Mouse (Mus musculus) hindbrain, embryonic 11.5 days (tissue): Measurements from ENCODE around the gene Ednra. TPM values are rescaled to one million over a fixed set of nuclear protein-coding genes. Genes with fewer than 3 reads are reported as not detected.

ENCODE experiments used
- ATAC-seq: fragments of 200-750 bp; cut with Nextera tagmentation; 2 replicates; pipeline ENCODE4 v1.8.0; 2017; ENCODE audit warnings: mild to moderate bottlenecking, moderate TSS enrichment, moderate library complexity; ENCODE audit not compliant: low FRiP score
- DNase-seq: peaks from one replicate; pipeline ENCODE4 v3.0.0-alpha.2; 2015; ENCODE audit warnings: low spot score
- H3K27ac ChIP-seq: fragments of 300-500 bp; sonication (generic); 2 replicates; pipeline ENCODE4 v1.5.1; 2014; ENCODE audit warnings: mild to moderate bottlenecking, low read depth, low read length
- H3K27me3 ChIP-seq: fragments of 300-500 bp; sonication (generic); 2 replicates; pipeline ENCODE4 v1.6.1; 2014; ENCODE audit warnings: mild to moderate bottlenecking, low read length, moderate library complexity, mixed read lengths; ENCODE audit not compliant: control insufficient read depth, insufficient read depth
- H3K36me3 ChIP-seq: fragments of 300-500 bp; sonication (generic); 2 replicates; pipeline ENCODE4 v1.6.1; 2014; ENCODE audit warnings: mild to moderate bottlenecking, low read length, moderate library complexity, mixed read lengths; ENCODE audit not compliant: control insufficient read depth, insufficient read depth
- H3K4me1 ChIP-seq: fragments of 300-500 bp; sonication (generic); replicated peaks from 2 replicates; pipeline ENCODE4 v1.6.1; 2014; ENCODE audit warnings: low read length, mixed read lengths; ENCODE audit not compliant: control insufficient read depth, insufficient read depth
- H3K4me2 ChIP-seq: fragments of 300-500 bp; sonication (generic); replicated peaks from 2 replicates; pipeline ENCODE4 v1.6.1; 2014; ENCODE audit warnings: mild to moderate bottlenecking, low read depth, low read length
- H3K4me3 ChIP-seq: fragments of 300-500 bp; sonication (generic); 2 replicates; pipeline ENCODE4 v1.5.1; 2014; ENCODE audit warnings: low read depth, low read length
- H3K9ac ChIP-seq: fragments of 300-500 bp; sonication (generic); 2 replicates; pipeline ENCODE4 v1.6.1; 2014; ENCODE audit warnings: low read depth, low read length
- H3K9me3 ChIP-seq: fragments of 300-500 bp; sonication (generic); 2 replicates; pipeline ENCODE4 v1.6.1; 2016; ENCODE audit warnings: low read length; ENCODE audit not compliant: control insufficient read depth
- WGBS: fragments of 180-500 bp; shearing (Covaris S2); extraction: QIAGEN DNeasy Blood & Tissue Kit; methylation state at CpG from one replicate; pipeline ENCODE4 v1.1.7; 2014; 5-methylcytosine and 5-hydroxymethylcytosine counted together
- polyA plus RNA-seq: library from polyadenylated mRNA; unstranded; fragments of >200 nt; fragmentation: Nextera tagmentation; extraction: Ambion mirVana; gene quantifications from 2 replicates; pipeline ENCODE4 v1.2.1, GENCODE M21; 2014

The Ednra gene
- polyA plus RNA-seq, 1 experiment from 2014 or later, result 23.9 TPM

DNA sequence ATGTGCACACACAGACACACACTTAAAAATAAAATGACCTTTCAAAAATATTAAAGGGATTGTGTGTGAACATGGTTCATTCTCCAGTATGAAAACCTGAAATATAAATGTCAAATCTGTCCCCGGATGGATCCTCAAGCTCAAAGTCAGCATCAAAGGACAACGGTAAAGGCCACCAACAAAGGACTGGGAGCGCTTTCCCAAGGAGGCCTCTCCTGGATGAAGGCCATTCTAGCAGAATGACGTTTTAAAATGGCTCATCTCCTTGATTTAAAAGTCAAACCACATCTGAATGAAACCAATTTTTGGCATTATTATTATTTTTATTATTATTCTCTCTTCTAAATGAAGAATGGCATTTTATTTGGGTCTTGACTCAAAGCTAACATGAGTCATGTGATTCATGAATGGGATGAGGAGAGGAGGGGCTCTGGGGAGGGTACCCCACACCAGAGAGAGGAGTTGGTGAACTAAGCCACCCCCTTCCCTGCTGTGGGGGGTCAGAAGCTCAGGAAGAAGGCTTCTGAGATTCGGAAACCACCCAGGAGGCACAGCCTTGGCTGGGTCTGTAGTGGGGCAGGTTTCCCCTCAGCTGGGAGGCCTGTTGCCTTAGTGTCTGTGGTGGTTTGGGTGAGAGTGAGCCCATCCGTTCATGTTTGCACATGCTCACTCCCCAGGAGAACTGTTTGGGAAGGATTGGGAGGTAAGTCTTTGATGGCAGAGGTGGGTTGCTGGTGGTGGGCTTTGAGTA is 40.7 kb downstream of the Ednra start:
- Histone ChIP-seq H3K27ac (no peak overlapping the region), H3K4me2 (no peak overlapping the region), H3K9me3 (no peaks in the 10 kb centered on the region), H3K36me3 (no peaks in the 10 kb centered on the region), H3K27me3 (no peaks in the 10 kb centered on the region), H3K4me1 (no peaks in the 10 kb centered on the region), H3K4me3 (no peak overlapping the region), H3K9ac (no peak overlapping the region)
- DNase-seq, result no peak
- no peak for ATAC-seq
- WGBS, result 88% methylated on average over 6 of the region's 6 CpGs

DNA sequence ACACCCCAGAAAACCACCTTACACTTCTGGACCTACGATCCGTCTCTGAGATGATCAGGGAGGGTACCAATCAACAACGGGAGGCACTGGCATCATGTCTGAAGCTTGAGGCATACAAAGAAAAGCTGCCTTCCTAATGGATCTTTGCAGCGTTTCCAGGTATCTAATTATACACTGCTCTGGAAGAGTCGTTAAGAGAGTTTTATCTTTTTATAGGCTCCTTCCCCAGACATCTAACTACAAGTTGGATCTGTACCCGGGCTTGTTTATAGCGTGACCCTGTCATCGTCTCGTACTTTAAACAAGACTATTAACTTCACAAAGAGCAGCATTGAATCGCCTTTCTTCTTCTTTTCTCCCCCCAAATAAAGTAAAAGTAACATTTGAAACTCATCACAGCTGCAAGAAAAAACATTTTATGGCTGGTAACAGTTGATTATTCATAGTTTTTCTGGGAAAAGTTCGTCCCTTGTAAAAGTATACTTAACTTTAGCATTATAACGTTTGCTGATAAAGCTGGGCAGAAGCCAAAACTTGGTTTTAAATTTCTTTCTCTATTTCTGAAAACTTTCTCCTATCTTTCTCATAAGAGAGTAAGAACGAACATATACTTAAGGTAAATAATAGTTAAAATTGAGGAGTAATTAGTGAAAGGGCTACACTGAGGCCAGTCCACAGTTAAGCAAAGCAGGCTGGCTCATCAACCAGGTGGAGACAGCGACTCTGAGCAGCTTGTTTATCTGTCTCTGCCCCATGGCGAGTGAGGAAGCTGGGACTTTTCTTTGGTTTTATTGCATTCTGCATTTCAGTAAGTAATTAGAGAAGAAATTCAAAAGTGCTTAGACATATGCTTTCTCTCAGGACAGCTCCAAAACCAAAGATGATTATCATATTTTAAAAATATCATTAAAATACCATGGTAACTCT is 42.0 kb downstream of the Ednra start:
- no peak for DNase-seq
- Histone ChIP-seq H3K4me2 (no peak overlapping the region), H3K27ac (no peak overlapping the region), H3K9ac (no peak overlapping the region), H3K4me1 (no peaks in the 10 kb centered on the region), H3K27me3 (no peaks in the 10 kb centered on the region), H3K4me3 (no peak overlapping the region), H3K9me3 (no peaks in the 10 kb centered on the region), H3K36me3 (no peaks in the 10 kb centered on the region)
- 76% methylated on average over 15 of the region's 15 CpGs for WGBS
- no peak for ATAC-seq

DNA sequence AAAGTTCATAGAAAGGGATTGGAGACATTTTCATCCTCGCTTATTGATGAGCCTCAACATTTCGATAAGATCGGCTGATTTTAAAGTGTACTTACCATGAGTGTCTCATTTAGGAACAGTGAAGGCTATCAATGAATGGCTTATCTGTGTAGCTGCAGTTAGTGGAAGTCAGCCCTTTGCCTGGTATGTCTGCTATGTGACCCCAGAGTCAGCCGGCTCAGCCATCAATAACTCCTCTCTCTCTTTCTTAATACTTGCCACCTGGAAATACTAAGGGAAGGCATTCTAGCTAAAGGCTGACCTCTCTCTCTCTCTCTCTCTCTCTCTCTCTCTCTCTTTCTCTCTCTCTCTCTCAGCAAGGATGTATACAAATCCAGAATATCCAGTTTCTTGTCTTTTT is 52.2 kb downstream of the Ednra start:
- peak; percentile 10 for DNase-seq
- no peak for ATAC-seq
- H3K4me2 ChIP-seq, result no peak overlapping the region
- H3K4me1 ChIP-seq, result no peaks in the 10 kb centered on the region
- H3K36me3 ChIP-seq, result no peaks in the 10 kb centered on the region
- H3K4me3 ChIP-seq, result no peak overlapping the region
- H3K27me3 ChIP-seq, result no peaks in the 10 kb centered on the region
- no peak overlapping the region for H3K9ac ChIP-seq
- no peak overlapping the region for H3K27ac ChIP-seq
- H3K9me3 ChIP-seq, result no peaks in the 10 kb centered on the region
- WGBS, result 67% methylated on average over 4 of the region's 4 CpGs

DNA sequence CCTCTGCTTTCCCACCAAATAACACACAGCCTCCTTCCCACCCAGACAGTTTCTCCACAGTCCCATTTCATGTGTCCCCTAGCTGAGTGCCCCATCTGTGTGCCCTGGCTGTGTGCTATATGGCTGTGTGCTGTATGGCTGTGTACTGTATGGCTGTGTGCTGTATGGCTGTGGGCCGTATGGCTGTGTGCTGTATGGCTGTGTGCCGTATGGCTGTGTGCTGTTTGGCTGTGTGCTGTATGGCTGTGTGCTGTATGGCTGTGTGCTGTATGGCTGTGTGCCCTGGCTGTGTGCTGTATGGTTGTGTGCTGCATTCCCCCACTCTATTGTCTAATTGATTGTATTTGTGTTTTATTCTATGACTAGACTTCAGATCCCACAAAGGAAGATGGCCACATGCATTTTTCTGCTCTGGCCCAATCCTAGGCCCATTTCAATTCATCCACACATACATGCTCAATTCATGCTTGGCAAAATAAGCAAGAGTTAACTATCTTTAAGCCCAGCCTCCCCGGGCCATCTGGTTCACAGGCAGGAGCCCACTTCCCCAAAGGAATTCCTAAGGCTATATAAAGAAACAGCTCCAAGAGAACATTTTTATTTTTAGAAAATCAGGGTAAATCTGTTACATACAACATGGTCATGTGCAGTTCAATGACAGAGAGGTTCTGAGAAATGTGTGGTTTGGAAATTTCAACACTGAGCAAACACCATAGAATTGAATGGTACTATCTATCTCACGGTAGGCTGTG is 53.5 kb downstream of the Ednra start:
- no peaks in the 10 kb centered on the region for H3K9me3 ChIP-seq
- H3K27me3 ChIP-seq, result no peaks in the 10 kb centered on the region
- no peak overlapping the region for H3K27ac ChIP-seq
- H3K4me3 ChIP-seq, result no peak overlapping the region
- WGBS, result 82% methylated on average over 4 of the region's 4 CpGs
- no peaks in the 10 kb centered on the region for H3K36me3 ChIP-seq
- H3K9ac ChIP-seq, result no peak overlapping the region
- no peak for ATAC-seq
- H3K4me1 ChIP-seq, result no peaks in the 10 kb centered on the region
- no peak overlapping the region for H3K4me2 ChIP-seq
- DNase-seq, result no peak

DNA sequence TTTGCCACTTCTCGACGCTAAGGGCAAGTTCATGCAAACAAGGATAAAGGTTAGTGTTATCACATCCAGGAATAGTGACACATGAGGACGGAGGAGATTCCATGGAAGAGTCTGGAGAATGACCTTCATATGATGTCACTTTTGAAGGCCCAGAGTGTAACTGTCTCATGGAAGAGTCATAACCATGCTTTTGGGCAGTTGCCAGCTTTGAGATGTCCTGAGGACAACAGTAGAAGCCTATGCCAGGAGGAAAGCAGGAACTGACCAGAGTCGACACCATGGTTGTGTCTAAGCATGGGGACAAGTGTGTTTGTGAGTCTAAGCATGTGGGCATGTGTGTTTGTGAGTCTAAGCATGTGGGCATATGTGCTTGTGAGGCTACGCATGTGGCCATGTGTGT is 56.3 kb downstream of the Ednra start:
- ATAC-seq, result no peak
- H3K4me2 ChIP-seq, result no peak overlapping the region
- 91% methylated on average over 5 of the region's 5 CpGs for WGBS

DNA sequence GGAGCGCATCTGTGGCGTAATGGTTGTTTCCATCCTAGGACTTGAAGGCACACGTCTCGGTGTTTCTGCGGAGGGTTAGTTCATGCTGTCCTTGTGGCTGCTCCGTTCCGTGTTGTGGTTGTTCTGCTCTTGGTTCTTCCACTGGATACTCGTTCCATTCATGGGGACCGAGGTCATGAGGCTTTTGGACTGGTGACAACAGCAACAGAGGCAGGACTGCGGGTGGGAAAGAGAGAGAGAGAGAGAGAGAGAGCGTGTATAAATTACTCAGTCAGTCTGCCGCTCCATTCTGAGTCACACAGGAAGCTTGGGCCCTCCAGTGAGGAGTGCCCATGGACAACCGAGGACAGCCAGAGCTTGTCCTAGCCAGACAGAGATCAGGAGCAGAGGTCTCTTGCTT is 59.4 kb downstream of the Ednra start:
- 93% methylated on average over 13 of the region's 13 CpGs for WGBS
- DNase-seq, result no peak
- Histone ChIP-seq H3K9ac (no peak overlapping the region), H3K4me3 (no peak overlapping the region), H3K9me3 (no peaks in the 10 kb centered on the region), H3K4me2 (no peak overlapping the region), H3K36me3 (no peaks in the 10 kb centered on the region), H3K4me1 (no peaks in the 10 kb centered on the region), H3K27ac (no peak overlapping the region), H3K27me3 (no peaks in the 10 kb centered on the region)
- ATAC-seq, result no peak

More for the DNA sequence above, 56.3 kb downstream of the Ednra start:
- Histone ChIP-seq H3K27ac (no peak overlapping the region), H3K4me3 (no peak overlapping the region), H3K27me3 (no peaks in the 10 kb centered on the region), H3K9ac (no peak overlapping the region), H3K9me3 (no peaks in the 10 kb centered on the region), H3K36me3 (no peaks in the 10 kb centered on the region), H3K4me1 (no peaks in the 10 kb centered on the region)
- no peak for DNase-seq

DNA sequence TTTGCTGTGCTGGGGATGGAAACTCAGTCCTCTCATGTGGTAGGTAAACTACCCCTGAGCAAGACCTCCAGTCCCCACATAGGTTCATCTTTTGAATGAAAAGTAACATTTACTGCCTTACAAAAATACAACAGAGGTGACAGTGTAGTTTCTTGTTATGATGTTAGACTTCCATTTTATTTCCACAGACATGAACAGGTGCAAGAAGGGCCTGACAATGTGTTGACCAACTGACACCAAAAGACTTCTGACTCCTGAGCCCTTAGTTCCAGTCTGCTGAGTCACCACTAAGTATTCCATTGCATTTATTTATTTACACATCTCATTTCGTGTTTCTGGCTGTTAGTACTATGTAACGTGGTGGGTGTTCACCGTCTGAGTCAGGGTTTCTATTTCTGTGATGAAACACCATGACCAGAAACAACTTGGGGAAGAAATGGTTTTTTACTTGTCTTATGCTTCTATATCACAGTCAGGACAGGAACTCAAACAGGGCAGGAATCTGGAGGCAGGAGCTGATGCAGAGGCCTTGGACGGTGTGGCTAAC is 64.7 kb downstream of the Ednra start:
- DNase-seq, result no peak
- Histone ChIP-seq H3K27ac (no peak overlapping the region), H3K4me1 (no peaks in the 10 kb centered on the region), H3K36me3 (no peaks in the 10 kb centered on the region), H3K4me3 (no peak overlapping the region), H3K27me3 (no peaks in the 10 kb centered on the region), H3K4me2 (no peak overlapping the region), H3K9me3 (no peaks in the 10 kb centered on the region), H3K9ac (no peak overlapping the region)
- ATAC-seq, result no peak
- WGBS, result 84% methylated on average over 4 of the region's 4 CpGs

DNA sequence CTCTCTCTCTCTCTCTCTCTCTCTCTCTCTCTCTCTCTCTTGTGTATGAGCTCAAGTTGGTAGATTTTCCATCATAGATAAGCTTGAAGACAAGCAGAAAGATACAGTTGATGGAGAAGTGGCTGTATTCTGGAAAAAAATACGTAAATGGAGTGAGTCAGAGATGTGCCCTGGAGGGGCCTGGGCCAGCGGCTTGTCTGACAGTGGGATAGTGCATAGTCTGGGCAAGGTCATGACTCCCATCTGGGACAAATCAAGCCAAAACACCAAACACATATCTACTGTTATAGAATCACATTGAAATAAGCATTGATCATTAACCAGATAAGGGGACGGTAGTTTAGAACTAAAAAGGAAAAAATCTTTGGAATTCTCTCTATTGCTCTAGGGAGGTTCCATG is 65.9 kb downstream of the Ednra start:
- H3K9ac ChIP-seq, result no peak overlapping the region
- no peaks in the 10 kb centered on the region for H3K36me3 ChIP-seq
- H3K27me3 ChIP-seq, result no peaks in the 10 kb centered on the region
- H3K4me3 ChIP-seq, result no peak overlapping the region
- H3K27ac ChIP-seq, result no peak overlapping the region
- no peaks in the 10 kb centered on the region for H3K9me3 ChIP-seq
- ATAC-seq (no peak), DNase-seq (no peak)
- no peak overlapping the region for H3K4me2 ChIP-seq
- no peaks in the 10 kb centered on the region for H3K4me1 ChIP-seq
- 76% methylated on average over 3 of the region's 3 CpGs for WGBS
